Mouse (Mus musculus) thymus, postnatal 36 days (tissue): ENCODE measurements around the gene Morn3.
A peak's percentile ranks its signal among the peaks of the same experiment; 100 is the strongest.

Experiments used
- DNase-seq, 2 experiments: peaks; one replicate each; pipeline ENCODE4 v3.0.0; 2022; ENCODE audit warnings: mixed read lengths in 2 of 2

The Morn3 gene

GRCm38 (mm10) chr5:123059757-123060520 lies 13.1 kb upstream of the Morn3 start:
- DNase-seq: peak; percentile 60 to 62

GRCm38 (mm10) chr5:123058251-123059102 lies 11.7 kb upstream of the Morn3 start:
- peak; percentile 37 to 52 for DNase-seq

GRCm38 (mm10) chr5:123057366-123058250 lies 10.8 kb upstream of the Morn3 start:
- peak; percentile 99 to 100 for DNase-seq

GRCm38 (mm10) chr5:123051736-123052135 lies 4.9 kb upstream of the Morn3 start:
- no peak for DNase-seq

GRCm38 (mm10) chr5:123050918-123051317 lies 4.1 kb upstream of the Morn3 start:
- DNase-seq: no peak

- DNase-seq: peak; percentile 52 to 66
Measured at GRCm38 (mm10) chr5:123049271-123049670, 2.5 kb upstream of the Morn3 start.

GRCm38 (mm10) chr5:123045561-123046295 lies 1.1 kb downstream of the Morn3 start:
- DNase-seq: peak; percentile 42 to 48

GRCm38 (mm10) chr5:123043856-123044255 lies 3.0 kb downstream of the Morn3 start:
- peak; percentile 36 to 40 for DNase-seq

- DNase-seq: peak in 1 of 2 experiments; percentile 48
Measured at GRCm38 (mm10) chr5:123040796-123041195, 6.0 kb downstream of the Morn3 start.

- DNase-seq: peak; percentile 89 to 93
Measured at GRCm38 (mm10) chr5:123039120-123039752, 7.6 kb downstream of the Morn3 start.

- no peak for DNase-seq
Measured at GRCm38 (mm10) chr5:123038115-123038514, 8.7 kb downstream of the Morn3 start.

GRCm38 (mm10) chr5:123035564-123035963 lies 11.3 kb downstream of the Morn3 start:
- DNase-seq: no peak

- DNase-seq: no peak
Measured at GRCm38 (mm10) chr5:123035089-123035488, 11.7 kb downstream of the Morn3 start.

- DNase-seq: no peak
Measured at GRCm38 (mm10) chr5:123033646-123034160, 13.1 kb downstream of the Morn3 start.

GRCm38 (mm10) chr5:123031312-123031711 lies 15.5 kb downstream of the Morn3 start:
- DNase-seq: no peak

GRCm38 (mm10) chr5:123029729-123030128 lies 17.1 kb downstream of the Morn3 start:
- DNase-seq: no peak

GRCm38 (mm10) chr5:123027436-123027835 lies 19.4 kb downstream of the Morn3 start:
- no peak for DNase-seq

- DNase-seq: peak in 1 of 2 experiments; percentile 28
Measured at GRCm38 (mm10) chr5:123026414-123026813, 20.4 kb downstream of the Morn3 start.

- peak in 1 of 2 experiments; percentile 16 for DNase-seq
Measured at GRCm38 (mm10) chr5:123024965-123025573, 21.7 kb downstream of the Morn3 start.

GRCm38 (mm10) chr5:123024312-123024711 lies 22.5 kb downstream of the Morn3 start:
- no peak for DNase-seq

- no peak for DNase-seq
Measured at GRCm38 (mm10) chr5:123023049-123023448, 23.8 kb downstream of the Morn3 start.
